Mouse (Mus musculus) frontal cortex, postnatal 36 days (tissue): ENCODE results near the gene Vps35l.

Experiments
- DNase-seq, 2 experiments: peaks; one replicate each; pipeline ENCODE4 v3.0.0; 2022; ENCODE audit warnings: low spot score in 2 of 2

Vps35l gene

GRCm38 (mm10) chr7:118879466-118880029 lies 139.5 kb downstream of the Vps35l start:
- DNase-seq = no peak

GRCm38 (mm10) chr7:118883957-118884356 lies 143.9 kb downstream of the Vps35l start:
- no peak for DNase-seq

- peak in 1 of 2 experiments; percentile 21 for DNase-seq
Observed at GRCm38 (mm10) chr7:118884969-118885368, 144.9 kb downstream of the Vps35l start.

GRCm38 (mm10) chr7:118887303-118888055 lies 147.5 kb downstream of the Vps35l start:
- no peak for DNase-seq

- DNase-seq = no peak
Observed at GRCm38 (mm10) chr7:118889046-118889680, 149.1 kb downstream of the Vps35l start.
